Mouse (Mus musculus) forebrain, postnatal 0 days (tissue): ENCODE results near the gene Sema4f. TPM values are rescaled to one million over a fixed set of nuclear protein-coding genes. Genes with fewer than 3 reads are reported as not detected.

Source experiments
- ATAC-seq: fragments of 200-750 bp; cut with Nextera tagmentation; 2 replicates; pipeline ENCODE4 v1.8.0; 2017; ENCODE audit warnings: mild to moderate bottlenecking, moderate library complexity
- DNase-seq: peaks from one replicate; pipeline ENCODE4 v3.0.0-alpha.2; 2015
- H3K27ac ChIP-seq: fragments of 300-500 bp; sonication (generic); 2 replicates; pipeline ENCODE4 v1.5.1; 2014; ENCODE audit warnings: low read depth, mild to moderate bottlenecking, antibody characterized with exemption, low read length, moderate library complexity, mixed read lengths
- H3K27me3 ChIP-seq: fragments of 300-500 bp; sonication (generic); 2 replicates; pipeline ENCODE4 v1.6.1; 2014; ENCODE audit warnings: mild to moderate bottlenecking, low read length, mixed read lengths; ENCODE audit not compliant: insufficient read depth
- H3K36me3 ChIP-seq: fragments of 300-500 bp; sonication (generic); 2 replicates; pipeline ENCODE4 v1.6.1; 2014; ENCODE audit warnings: mild to moderate bottlenecking, moderate library complexity; ENCODE audit not compliant: insufficient read depth
- H3K4me1 ChIP-seq: fragments of 300-500 bp; sonication (generic); 2 replicates; pipeline ENCODE4 v1.6.1; 2014; ENCODE audit warnings: antibody characterized with exemption; ENCODE audit not compliant: insufficient read depth
- H3K4me2 ChIP-seq: fragments of 300-500 bp; sonication (generic); 2 replicates; pipeline ENCODE4 v1.6.1; 2014; ENCODE audit warnings: low read depth, mild to moderate bottlenecking, moderate library complexity
- H3K4me3 ChIP-seq: fragments of 300-500 bp; sonication (generic); 2 replicates; pipeline ENCODE4 v1.5.1; 2014; ENCODE audit warnings: low read depth, low read length, mixed read lengths
- H3K9ac ChIP-seq: fragments of 300-500 bp; sonication (generic); 2 replicates; pipeline ENCODE4 v1.6.1; 2014; ENCODE audit warnings: mild to moderate bottlenecking
- H3K9me3 ChIP-seq: fragments of 300-500 bp; sonication (generic); 2 replicates; pipeline ENCODE4 v1.6.1; 2016; ENCODE audit warnings: low read length
- CTCF ChIP-seq: sonication (generic); IDR thresholded peaks from 2 replicates; pipeline ENCODE4 v1.5.1; 2016; ENCODE audit warnings: antibody characterized with exemption, control low read depth, low read depth
- WGBS: fragments of 180-500 bp; shearing (Covaris S2); extraction: QIAGEN DNeasy Blood & Tissue Kit; methylation state at CpG from one replicate; pipeline ENCODE4 v1.1.7; 2014; 5-methylcytosine and 5-hydroxymethylcytosine counted together
- polyA plus RNA-seq: library from polyadenylated mRNA; unstranded; fragments of >200 nt; fragmentation: Nextera tagmentation; extraction: Ambion mirVana; gene quantifications from 2 replicates; pipeline ENCODE4 v1.2.1, GENCODE M21; 2015
- total RNA-seq: library from RNA; depleted of rRNA; stranded (reverse); fragments of >200 nt; gene quantifications from 2 replicates; pipeline ENCODE4 v1.2.3, GENCODE M21; 2014; rRNA removed

Sema4f gene
- total RNA-seq = 13.6 and 17.4 TPM in 2 replicates
- 11.5 and 20.6 TPM in 2 replicates for polyA plus RNA-seq

DNA sequence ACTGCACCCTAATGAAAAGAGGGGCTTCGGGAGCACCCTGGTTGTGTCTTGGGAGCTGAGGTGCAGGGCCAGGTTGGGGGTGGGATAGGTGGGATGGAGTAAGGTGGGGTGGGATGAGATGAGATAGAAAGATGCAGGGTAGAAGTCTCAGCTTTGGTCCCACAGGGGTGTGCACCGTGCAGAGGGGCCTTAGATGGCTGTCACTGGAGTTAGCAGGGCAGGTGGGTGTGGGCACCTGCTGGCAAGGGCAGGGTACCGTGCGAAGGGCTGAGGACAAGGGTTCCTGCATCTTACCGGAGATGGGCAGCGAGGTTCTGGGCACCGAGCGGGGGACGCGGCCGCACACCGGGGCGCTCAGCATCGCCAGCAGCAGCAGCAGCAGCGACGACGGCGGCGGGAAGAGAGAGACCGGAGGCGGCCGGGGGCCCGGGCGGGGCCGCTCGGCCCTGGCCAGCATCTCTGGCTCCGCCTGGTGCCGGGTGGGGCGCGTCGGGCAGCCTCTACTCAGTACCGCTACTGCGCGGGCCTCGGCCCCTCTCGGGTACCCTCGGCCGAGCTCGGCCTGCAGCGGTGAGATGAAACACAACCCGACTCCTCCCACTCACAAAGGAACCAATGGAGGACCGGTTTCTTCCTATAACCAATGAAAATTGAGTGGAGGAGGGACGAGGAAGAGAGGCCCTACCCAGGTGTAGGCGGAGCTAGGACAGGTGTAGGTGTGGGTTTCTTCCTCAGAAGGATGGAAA lies at the start of gene Sema4f:
Gene Sema4f (minus strand): TSS at position 603 of the 746 bp plus-strand sequence.
- no peaks in the 10 kb centered on the region for H3K4me1 ChIP-seq
- H3K9me3 ChIP-seq = no peaks in the 10 kb centered on the region
- H3K4me2 ChIP-seq = peak within 1 kb of the TSS; percentile 60
- H3K27ac ChIP-seq = peak within 1 kb of the TSS; percentile 62; the same call in 1 of the 2 replicates
- ATAC-seq (peak; percentile 99), DNase-seq (peak; percentile 91)
- no peaks in the 10 kb centered on the region for H3K27me3 ChIP-seq
- 4% methylated on average over 42 of the region's 44 CpGs for WGBS
- H3K4me3 ChIP-seq = peak within 1 kb of the TSS; percentile 72
- no peak for TF ChIP-seq CTCF
- H3K36me3 ChIP-seq = peaks cover 13% of the 10 kb centered on the region; the same call in 1 of the 2 replicates
- peak within 1 kb of the TSS; percentile 93 for H3K9ac ChIP-seq

DNA sequence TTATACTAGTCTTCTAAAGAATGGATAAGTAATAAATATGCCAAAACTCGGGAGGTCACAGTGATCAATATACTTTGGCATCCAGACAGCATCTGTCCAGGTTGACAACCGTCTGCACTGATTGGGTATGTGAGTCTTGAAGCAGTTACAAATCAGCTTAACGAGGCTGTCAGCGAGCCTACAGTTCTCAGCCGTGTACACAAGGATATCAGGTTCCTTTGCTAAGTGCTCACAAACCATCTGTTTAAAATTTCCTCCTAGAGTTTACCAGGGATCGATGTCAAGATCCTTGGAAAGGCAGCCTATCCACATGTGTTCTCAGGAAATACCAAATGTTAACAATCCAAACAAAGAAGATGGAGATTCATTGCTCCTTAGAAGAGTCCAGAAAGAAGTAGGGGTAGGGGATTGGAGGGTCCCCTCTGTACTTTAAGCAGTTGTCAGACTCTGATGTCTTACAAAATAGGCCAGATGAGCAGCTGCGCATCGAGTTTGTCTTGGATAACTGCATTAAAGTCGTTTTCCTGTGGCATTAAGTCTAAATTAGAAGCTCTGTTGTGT lies 47.9 kb upstream of the Sema4f start:
- H3K9ac ChIP-seq = no peak overlapping the region
- ATAC-seq (no peak), DNase-seq (no peak)
- H3K4me1 ChIP-seq = no peaks in the 10 kb centered on the region
- H3K9me3 ChIP-seq = no peaks in the 10 kb centered on the region
- TF ChIP-seq CTCF = no peak
- H3K27me3 ChIP-seq = no peaks in the 10 kb centered on the region
- no peak overlapping the region for H3K4me2 ChIP-seq
- H3K4me3 ChIP-seq = no peak overlapping the region
- no peak overlapping the region for H3K27ac ChIP-seq
- H3K36me3 ChIP-seq = no peaks in the 10 kb centered on the region
- WGBS = 39% methylated on average over 9 of the region's 9 CpGs

DNA sequence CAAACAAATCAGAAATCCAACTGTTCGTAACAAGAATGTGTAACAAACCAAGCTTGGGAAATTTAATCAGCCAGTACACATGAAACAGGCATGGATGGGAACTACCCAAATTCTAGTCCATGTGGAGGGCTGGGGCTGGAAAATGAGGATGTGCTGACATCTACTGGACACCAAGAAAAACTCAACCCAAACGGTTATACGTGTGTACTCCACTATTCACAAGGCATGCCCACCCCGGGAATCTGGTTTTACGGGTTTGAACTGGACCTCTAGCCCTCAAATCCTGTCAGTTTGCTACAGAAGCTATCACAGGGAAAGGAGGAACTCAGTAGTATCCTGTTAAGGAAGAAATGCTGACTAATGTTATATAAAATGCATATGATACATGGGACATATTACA lies 31.5 kb upstream of the Sema4f start:
- H3K27ac ChIP-seq = no peak overlapping the region

DNA sequence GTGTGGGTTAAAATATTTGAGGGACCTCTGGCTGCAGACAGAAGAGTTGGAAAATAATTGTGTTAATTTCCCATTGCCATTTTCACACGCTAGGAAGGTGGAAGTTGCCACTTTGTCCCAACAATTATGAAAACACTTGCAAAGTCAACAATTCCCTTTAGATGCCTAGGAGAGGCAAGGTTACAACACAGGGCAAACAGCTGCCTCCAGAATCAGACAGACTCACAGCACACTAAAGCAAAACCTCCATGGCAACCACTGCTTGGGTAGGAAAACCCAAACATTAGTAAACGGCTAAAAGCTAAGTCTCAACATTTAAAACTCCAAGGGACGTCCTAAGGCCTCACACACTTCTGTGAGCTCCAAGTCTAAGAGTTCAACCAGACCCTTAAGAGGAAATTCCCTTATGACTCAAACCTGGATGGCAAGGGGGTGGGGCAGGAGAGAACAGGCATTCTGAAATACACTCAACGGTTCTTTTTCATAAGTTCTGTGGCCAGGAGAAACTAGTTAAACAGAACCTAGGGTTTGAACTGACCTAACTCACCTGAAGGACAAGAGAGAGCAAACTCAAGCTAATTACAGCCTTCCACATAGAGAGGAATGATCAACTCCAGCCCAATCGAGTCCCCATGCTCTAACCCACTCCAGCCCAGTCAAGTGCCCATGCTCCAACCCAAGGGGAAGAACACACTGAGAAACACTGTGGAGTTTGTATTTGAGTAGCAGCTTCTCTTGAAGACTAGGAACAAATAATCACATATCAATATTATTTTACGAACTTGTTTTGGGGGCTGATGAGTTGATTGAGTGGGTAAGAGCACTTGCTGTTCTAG lies 29.9 kb upstream of the Sema4f start:
- no peak for ATAC-seq
- no peaks in the 10 kb centered on the region for H3K36me3 ChIP-seq

More for the DNA sequence above, 31.5 kb upstream of the Sema4f start:
- 10% methylated on average over 5 of the region's 5 CpGs for WGBS
- ATAC-seq = peak; percentile 96
- DNase-seq = peak; percentile 87
- Histone ChIP-seq H3K9me3 (no peaks in the 10 kb centered on the region), H3K9ac (no peak overlapping the region), H3K27me3 (no peaks in the 10 kb centered on the region), H3K4me3 (no peak overlapping the region), H3K4me1 (no peaks in the 10 kb centered on the region), H3K36me3 (no peaks in the 10 kb centered on the region), H3K4me2 (no peak overlapping the region)
- TF ChIP-seq CTCF = peak; percentile 92

DNA sequence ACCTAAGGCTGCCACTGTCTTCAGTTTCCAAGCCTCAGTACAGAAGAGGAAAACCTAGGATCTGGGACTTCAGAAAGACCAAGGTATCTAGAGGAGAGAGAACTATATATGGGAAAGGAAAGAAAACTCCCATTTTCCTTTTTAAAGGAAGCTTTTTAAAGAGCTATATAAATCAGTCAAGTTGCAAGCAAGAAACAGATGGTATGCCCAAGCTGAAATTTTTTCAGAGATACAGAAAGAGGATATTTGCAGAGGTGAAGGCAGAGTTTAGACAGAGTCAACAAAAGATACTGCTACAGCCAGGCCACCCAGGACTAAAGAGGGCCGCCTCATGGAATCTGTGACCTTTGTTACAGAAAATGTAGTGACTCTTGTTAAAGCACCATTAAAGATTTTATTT lies 22.1 kb upstream of the Sema4f start:
- H3K9ac ChIP-seq = no peak overlapping the region
- no peak for DNase-seq
- no peak for ATAC-seq
- H3K4me1 ChIP-seq = no peaks in the 10 kb centered on the region
- no peaks in the 10 kb centered on the region for H3K27me3 ChIP-seq
- H3K9me3 ChIP-seq = no peaks in the 10 kb centered on the region
- no peak overlapping the region for H3K27ac ChIP-seq
- TF ChIP-seq CTCF = no peak
- no peak overlapping the region for H3K4me3 ChIP-seq
- 83% methylated on average over 1 of the region's 1 CpGs for WGBS
- no peaks in the 10 kb centered on the region for H3K36me3 ChIP-seq
- no peak overlapping the region for H3K4me2 ChIP-seq

More for the DNA sequence above, 29.9 kb upstream of the Sema4f start:
- Histone ChIP-seq H3K27ac (no peak overlapping the region), H3K4me3 (no peak overlapping the region), H3K4me2 (no peak overlapping the region), H3K27me3 (no peaks in the 10 kb centered on the region), H3K9me3 (no peaks in the 10 kb centered on the region), H3K4me1 (no peaks in the 10 kb centered on the region), H3K9ac (no peak overlapping the region)
- no peak for TF ChIP-seq CTCF
- WGBS = 76% methylated on average over 6 of the region's 6 CpGs
- DNase-seq = no peak

DNA sequence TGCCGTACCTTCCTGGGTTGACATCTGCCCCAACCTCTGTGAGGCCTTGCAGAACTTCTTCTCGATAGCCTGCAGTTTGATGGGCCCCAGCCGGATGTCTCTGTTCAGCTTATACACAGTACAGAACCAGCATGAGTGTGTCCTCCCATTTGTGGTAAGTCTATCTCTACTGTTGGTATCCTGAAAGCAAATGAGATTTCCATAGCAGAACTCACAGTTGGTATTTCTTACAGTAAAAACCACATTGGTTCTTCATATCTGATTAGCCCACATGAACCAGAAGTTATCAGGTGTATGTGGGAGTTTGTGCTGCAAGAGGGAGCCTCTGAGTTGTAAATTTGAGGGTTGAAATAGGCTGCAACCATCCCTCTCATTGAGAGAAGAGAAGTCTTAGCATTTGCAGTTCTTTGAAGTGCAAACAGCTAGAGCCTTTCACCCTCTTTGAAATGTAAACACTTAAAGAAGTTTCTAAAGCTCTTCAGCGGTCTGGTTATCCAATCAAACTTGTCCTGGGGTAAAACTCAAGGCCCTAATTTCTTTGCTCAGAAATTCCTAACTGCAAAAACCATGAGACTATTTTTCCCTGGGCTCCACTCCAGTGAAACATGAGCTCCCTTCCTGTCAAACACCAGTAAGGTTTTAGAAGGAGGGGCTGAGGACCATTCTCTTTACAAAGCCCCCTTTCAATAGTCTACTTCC lies 17.1 kb upstream of the Sema4f start:
- H3K27me3 ChIP-seq = no peaks in the 10 kb centered on the region
- no peak overlapping the region for H3K4me2 ChIP-seq
- no peaks in the 10 kb centered on the region for H3K36me3 ChIP-seq
- no peak for ATAC-seq
- 64% methylated on average over 4 of the region's 4 CpGs for WGBS
- H3K27ac ChIP-seq = no peak overlapping the region
- DNase-seq = no peak
- no peaks in the 10 kb centered on the region for H3K9me3 ChIP-seq
- no peak for TF ChIP-seq CTCF
- H3K4me1 ChIP-seq = no peaks in the 10 kb centered on the region
- no peak overlapping the region for H3K4me3 ChIP-seq
- H3K9ac ChIP-seq = no peak overlapping the region
